Mouse (Mus musculus): ENCODE results near the gene Dgkd. TPM values are rescaled to one million over a fixed set of nuclear protein-coding genes. Genes with fewer than 3 reads are reported as not detected.

Dgkd gene
- total RNA-seq, 2 experiments from 2014 or later = 56.9 to 62.1 TPM

Other genes starting within 250 kb of the Dgkd start
- gene Inpp5d, start 233.0 kb upstream of the Dgkd start, total RNA-seq (2021) = 10 to 100 TPM; 13.6 to 17.4 TPM
- gene Atg16l1, start 97.4 kb upstream of the Dgkd start, total RNA-seq (2021) = 10 to 100 TPM; 25.6 to 27.9 TPM
- gene Sag, start 49.6 kb upstream of the Dgkd start, total RNA-seq (2021) = under 1 TPM; 0.37 to 0.41 TPM
- gene Usp40, start 155.3 kb downstream of the Dgkd start, total RNA-seq (2021) = 10 to 100 TPM; 23.7 to 24.6 TPM
- not detected for gene Ugt1a10, start 202.1 kb downstream of the Dgkd start, total RNA-seq (2021)
- not detected for gene Ugt1a9, start 217.5 kb downstream of the Dgkd start, total RNA-seq (2021)
- not detected for gene Ugt1a8, start 234.5 kb downstream of the Dgkd start, total RNA-seq (2021)
- 1 to 10 TPM; 1.3 to 1.7 TPM for gene Ugt1a7c, start 241.8 kb downstream of the Dgkd start, total RNA-seq (2021)
- under 1 TPM in 1 of 2 experiments, not detected in 1; 0.72 TPM for gene Ugt1a6b, start 250.0 kb downstream of the Dgkd start, total RNA-seq (2021)

Measured in heart, postnatal 10 days (tissue).